Mouse (Mus musculus): Measurements from ENCODE around the gene Camsap2. TPM values are rescaled to one million over a fixed set of nuclear protein-coding genes. Genes with fewer than 3 reads are reported as not detected.
A peak's percentile ranks its signal among the peaks of the same experiment; 100 is the strongest.

Gene Camsap2
- polyA plus RNA-seq, 1 experiment from 2014 or later: 9.0 TPM

DNA sequence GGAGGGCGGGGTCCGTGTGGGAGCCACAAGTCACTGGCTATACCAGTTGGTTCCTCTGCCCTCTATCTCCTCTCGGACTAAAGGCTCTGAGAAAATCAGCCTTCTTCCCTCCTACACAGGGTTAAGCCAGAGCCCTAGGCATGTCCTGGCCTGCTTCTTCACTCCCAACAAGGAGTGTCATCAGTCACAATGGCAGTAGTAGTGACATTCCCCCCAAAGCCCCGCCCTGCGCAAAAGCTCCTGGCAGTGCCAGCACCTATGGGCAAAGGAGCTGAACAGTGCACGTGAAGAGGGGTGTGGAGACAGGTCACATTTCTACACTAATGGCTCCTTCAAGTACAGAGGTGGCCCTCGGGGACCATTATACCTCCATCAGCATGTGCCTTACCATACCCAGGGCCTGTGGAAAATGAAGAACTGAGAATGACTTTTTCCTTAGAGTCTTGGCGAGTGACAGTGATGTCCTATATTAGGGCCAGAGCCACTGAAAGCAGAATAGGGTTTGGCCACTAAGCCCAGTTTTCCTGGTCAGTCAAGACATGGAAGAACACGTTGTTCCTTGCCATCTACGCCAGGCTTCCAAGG lies 122.1 kb downstream of the Camsap2 start:
- Histone ChIP-seq H3K9ac (replicated peaks; ENCODE audit: low read length) (no peak overlapping the region), H3K27me3 (ENCODE audit: insufficient read depth, low read length) (no peaks in the 10 kb centered on the region), H3K27ac (ENCODE audit: low read length) (no peak overlapping the region), H3K4me1 (ENCODE audit: insufficient read depth, low read length) (peaks cover 18% of the 10 kb centered on the region), H3K4me3 (ENCODE audit: low read length) (no peak overlapping the region), H3K36me3 (ENCODE audit: insufficient read depth, low read length) (peaks cover 15% of the 10 kb centered on the region), H3K9me3 (ENCODE audit: low read length) (no peaks in the 10 kb centered on the region), H3K4me2 (replicated peaks; ENCODE audit: low read depth, low read length) (no peak overlapping the region)
- no peak for ATAC-seq (ENCODE audit: low FRiP score, low TSS enrichment)
- 89% methylated on average over 10 of the region's 10 CpGs for WGBS

DNA sequence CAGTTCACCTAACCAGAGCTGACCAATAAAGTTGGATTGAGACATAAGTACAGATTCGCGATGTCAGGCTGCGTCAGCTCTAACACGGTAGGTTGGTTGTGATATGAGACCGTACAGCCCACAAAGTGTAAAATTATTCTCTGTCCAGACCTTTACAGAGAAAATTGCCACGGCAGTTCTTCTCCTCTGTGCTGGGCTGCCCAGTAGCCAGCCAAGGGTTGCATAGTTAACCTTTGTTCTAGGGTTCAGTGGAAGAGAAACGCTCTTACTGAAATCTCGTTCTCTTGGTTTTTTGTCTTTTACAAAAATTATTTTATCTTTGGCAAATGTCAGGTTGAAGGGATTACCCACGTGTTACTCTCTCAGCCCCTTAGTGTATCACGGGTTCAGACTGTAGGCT lies 123.5 kb downstream of the Camsap2 start:
- Histone ChIP-seq H3K27ac (ENCODE audit: low read length) (no peak overlapping the region), H3K36me3 (ENCODE audit: insufficient read depth, low read length) (peaks cover 19% of the 10 kb centered on the region), H3K4me3 (ENCODE audit: low read length) (no peak overlapping the region), H3K9ac (replicated peaks; ENCODE audit: low read length) (no peak overlapping the region), H3K4me2 (replicated peaks; ENCODE audit: low read depth, low read length) (no peak overlapping the region), H3K27me3 (ENCODE audit: insufficient read depth, low read length) (no peaks in the 10 kb centered on the region), H3K4me1 (ENCODE audit: insufficient read depth, low read length) (peaks cover 3% of the 10 kb centered on the region), H3K9me3 (ENCODE audit: low read length) (no peaks in the 10 kb centered on the region)
- no peak for ATAC-seq (ENCODE audit: low FRiP score, low TSS enrichment)
- 78% methylated on average over 10 of the region's 10 CpGs for WGBS

DNA sequence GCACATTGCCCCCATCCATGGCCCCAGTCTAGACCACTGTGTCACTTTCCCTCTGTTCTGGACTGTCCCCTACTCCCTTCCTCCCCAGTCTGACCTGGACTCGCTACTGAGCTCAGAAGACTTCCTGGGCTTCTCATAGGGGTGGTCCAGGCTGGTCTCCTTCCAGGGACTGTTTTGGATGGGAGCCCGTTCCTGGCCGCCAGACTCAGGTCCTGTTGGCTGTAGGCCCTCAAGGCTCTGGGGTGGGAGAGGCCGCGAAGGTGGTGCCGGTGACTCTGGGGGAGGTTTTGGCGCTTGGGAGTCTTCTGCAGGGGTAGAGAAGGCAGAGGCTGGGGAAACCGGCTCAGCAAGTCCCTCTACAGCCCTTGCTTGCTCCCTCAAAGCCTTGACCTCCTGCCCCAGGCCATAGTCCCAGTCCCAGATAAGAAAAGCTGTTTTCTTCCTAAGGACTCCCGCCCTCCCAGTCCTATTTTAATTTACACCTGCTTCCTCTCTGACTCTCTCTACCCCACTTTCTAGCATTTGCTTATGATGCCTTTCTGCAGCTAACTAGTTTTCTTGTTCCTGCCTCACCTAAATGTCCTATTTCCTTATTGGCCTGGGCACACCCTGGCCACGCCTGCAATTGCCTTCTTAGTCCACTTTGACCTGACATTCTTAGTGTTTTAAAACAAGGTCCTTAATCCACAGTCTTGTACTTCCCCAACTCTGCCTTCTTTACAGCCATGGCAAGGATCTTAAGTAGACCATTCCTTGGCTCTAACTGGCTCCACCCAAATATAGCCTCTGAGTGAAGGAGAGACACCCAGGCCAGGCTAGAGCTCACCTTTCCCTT lies 125.7 kb downstream of the Camsap2 start:
- Histone ChIP-seq H3K4me1 (ENCODE audit: insufficient read depth, low read length) (no peaks in the 10 kb centered on the region), H3K36me3 (ENCODE audit: insufficient read depth, low read length) (peaks cover 24% of the 10 kb centered on the region), H3K4me3 (ENCODE audit: low read length) (no peak overlapping the region), H3K9me3 (ENCODE audit: low read length) (no peaks in the 10 kb centered on the region), H3K4me2 (replicated peaks; ENCODE audit: low read depth, low read length) (no peak overlapping the region), H3K9ac (replicated peaks; ENCODE audit: low read length) (no peak overlapping the region), H3K27me3 (ENCODE audit: insufficient read depth, low read length) (no peaks in the 10 kb centered on the region), H3K27ac (ENCODE audit: low read length) (peak overlapping the region; percentile 58)
- peak; percentile 80 for ATAC-seq (ENCODE audit: low FRiP score, low TSS enrichment)
- 56% methylated on average over 10 of the region's 10 CpGs for WGBS

Other genes starting within 250 kb of the Camsap2 start
- gene Kif21b, start 214.7 kb downstream of the Camsap2 start, polyA plus RNA-seq (2015; fragmentation: Nextera tagmentation; extraction: Ambion mirVana): 2.2 TPM in 2 replicates
- gene Mroh3, start 133.3 kb downstream of the Camsap2 start, polyA plus RNA-seq (2015; fragmentation: Nextera tagmentation; extraction: Ambion mirVana): 0.17 and 0.40 TPM in 2 replicates
- 20.2 and 22.2 TPM in 2 replicates for gene Inava, start 111.8 kb downstream of the Camsap2 start, polyA plus RNA-seq (2015; fragmentation: Nextera tagmentation; extraction: Ambion mirVana)
- not detected in 2 replicates for gene Gpr25, start 85.2 kb downstream of the Camsap2 start, polyA plus RNA-seq (2015; fragmentation: Nextera tagmentation; extraction: Ambion mirVana)
- gene Ddx59, start 69.2 kb upstream of the Camsap2 start, polyA plus RNA-seq (2015; fragmentation: Nextera tagmentation; extraction: Ambion mirVana): 17.8 and 19.9 TPM in 2 replicates
- 4.7 and 6.7 TPM in 2 replicates for gene Kif14, start 120.2 kb upstream of the Camsap2 start, polyA plus RNA-seq (2015; fragmentation: Nextera tagmentation; extraction: Ambion mirVana)